Mouse (Mus musculus): ENCODE measurements around the gene Rtn4. TPM values are rescaled to one million over a fixed set of nuclear protein-coding genes. Genes with fewer than 3 reads are reported as not detected.

Rtn4 gene
- total RNA-seq, 1 experiment from 2014 or later, result 153 TPM

GRCm38 (mm10) chr11:29705263-29705662 is 12.5 kb downstream of the Rtn4 start:
- peak; percentile 82; the same call in 1 of the 2 replicates for ATAC-seq (ENCODE audit: extremely low read depth, insufficient number of reproducible peaks, low FRiP score, poor library complexity, severe bottlenecking)

DNA sequence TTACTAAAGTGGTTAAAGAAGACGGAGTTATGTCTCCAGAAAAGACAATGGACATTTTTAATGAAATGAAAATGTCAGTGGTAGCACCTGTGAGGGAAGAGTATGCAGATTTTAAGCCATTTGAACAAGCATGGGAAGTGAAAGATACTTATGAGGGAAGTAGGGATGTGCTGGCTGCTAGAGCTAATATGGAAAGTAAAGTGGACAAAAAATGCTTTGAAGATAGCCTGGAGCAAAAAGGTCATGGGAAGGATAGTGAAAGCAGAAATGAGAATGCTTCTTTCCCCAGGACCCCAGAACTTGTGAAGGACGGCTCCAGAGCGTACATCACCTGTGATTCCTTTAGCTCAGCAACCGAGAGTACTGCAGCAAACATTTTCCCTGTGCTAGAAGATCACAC is 14.1 kb downstream of the Rtn4 start:
- ATAC-seq (ENCODE audit: extremely low read depth, insufficient number of reproducible peaks, low FRiP score, poor library complexity, severe bottlenecking), result no peak

DNA sequence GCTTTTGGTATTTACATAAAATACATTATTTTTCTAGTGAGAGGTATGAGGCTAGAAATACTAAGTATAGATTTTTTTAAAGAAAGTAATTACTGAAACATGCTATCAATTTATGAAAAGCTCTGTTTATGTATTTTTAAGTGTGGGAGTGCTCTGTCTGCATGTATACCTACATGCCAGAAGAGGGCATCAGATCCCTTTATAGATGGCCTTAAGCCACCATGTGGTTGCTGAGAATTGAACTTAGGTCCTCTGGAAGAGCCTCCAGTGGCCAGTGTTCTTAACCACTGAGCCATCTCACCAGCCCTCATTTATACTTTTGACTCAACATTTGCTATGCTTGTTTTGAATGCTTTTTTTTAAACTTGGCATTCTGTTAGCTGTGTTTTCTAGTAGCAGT is 16.8 kb downstream of the Rtn4 start:
- no peak for ATAC-seq (ENCODE audit: extremely low read depth, insufficient number of reproducible peaks, low FRiP score, poor library complexity, severe bottlenecking)

DNA sequence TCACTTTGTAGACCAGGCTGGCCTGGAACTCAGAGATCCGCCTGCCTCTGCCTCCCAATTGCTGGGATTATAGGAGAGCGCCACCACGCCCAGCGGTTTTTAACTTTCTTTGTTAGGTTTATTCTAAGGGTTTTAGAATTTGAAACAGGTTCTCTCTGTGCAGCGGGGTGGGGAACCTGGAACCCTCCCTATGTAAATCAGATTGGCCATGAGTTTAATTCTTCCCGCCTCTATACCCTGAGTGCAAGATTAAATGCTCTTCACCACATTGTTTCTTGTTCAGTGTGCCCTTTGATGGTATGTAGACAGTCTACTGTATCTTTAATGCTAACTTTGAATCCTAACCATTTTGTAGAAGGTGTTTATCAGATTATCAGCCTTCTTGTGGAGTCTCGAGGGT is 21.4 kb downstream of the Rtn4 start:
- no peak for ATAC-seq (ENCODE audit: extremely low read depth, insufficient number of reproducible peaks, low FRiP score, poor library complexity, severe bottlenecking)

GRCm38 (mm10) chr11:29714789-29715188 is 22.0 kb downstream of the Rtn4 start:
- ATAC-seq (ENCODE audit: extremely low read depth, insufficient number of reproducible peaks, low FRiP score, poor library complexity, severe bottlenecking), result no peak

GRCm38 (mm10) chr11:29715499-29715898 is 22.8 kb downstream of the Rtn4 start:
- ATAC-seq (ENCODE audit: extremely low read depth, insufficient number of reproducible peaks, low FRiP score, poor library complexity, severe bottlenecking), result no peak

DNA sequence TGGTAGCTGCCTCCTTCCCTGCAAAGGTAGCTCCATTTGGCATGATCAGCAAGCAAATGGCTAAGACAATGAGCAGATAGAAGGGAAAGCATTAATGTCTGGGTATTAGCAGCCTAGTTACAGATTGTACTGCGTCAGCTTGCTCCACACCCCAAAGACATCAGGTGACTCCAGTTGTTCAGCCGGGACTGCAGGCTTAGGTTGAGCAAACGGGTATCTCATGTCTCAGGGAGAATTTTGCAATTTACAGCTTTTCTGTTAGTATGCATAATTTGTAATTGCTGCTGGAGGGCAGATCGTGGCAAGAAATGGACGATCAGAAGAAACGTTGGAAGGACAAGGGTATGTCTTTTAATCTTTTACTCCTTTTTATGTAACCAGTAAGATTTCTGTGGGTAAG is 25.8 kb downstream of the Rtn4 start:
- ATAC-seq (ENCODE audit: extremely low read depth, insufficient number of reproducible peaks, low FRiP score, poor library complexity, severe bottlenecking), result no peak

DNA sequence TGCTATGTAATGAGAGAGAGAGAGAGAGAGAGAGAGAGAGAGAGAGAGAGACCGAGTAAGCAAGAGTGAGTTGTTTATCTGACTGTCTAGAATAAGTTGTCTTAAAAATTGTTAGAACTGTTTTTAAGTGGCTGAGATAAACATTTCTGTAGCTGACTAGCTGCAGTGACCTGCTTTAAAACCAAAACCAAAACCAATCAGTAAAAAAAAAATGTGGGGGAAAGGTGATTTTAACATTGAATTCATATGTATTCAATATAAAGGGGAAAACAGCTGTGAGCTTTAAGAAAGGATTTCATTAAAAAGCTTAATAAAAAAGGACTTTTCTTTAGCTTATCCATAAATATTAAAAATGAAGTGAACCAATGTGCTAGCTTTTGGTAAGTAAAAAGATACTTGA is 26.9 kb downstream of the Rtn4 start:
- no peak for ATAC-seq (ENCODE audit: extremely low read depth, insufficient number of reproducible peaks, low FRiP score, poor library complexity, severe bottlenecking)

DNA sequence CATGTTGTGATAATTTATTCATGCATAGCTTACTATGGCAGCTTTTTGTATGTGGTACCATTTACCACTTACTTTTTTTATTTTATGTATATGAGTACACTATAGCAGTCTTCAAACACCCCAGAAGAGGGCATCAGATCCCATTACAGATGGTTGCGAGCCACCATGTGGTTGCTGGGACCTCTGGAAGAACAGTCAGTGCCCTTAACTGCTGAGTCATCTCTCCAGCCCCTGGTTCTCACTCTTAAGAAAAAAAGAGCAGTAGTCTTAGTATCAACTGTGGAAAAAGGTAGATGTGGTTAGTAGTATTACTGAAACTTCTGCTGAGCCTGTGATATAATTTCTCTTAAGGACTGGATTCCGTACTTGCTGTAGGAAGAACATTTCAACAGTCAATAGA is 31.5 kb downstream of the Rtn4 start:
- no peak for ATAC-seq (ENCODE audit: extremely low read depth, insufficient number of reproducible peaks, low FRiP score, poor library complexity, severe bottlenecking)

GRCm38 (mm10) chr11:29725167-29725566 is 32.4 kb downstream of the Rtn4 start:
- no peak for ATAC-seq (ENCODE audit: extremely low read depth, insufficient number of reproducible peaks, low FRiP score, poor library complexity, severe bottlenecking)

GRCm38 (mm10) chr11:29725610-29726009 is 32.9 kb downstream of the Rtn4 start:
- ATAC-seq (ENCODE audit: extremely low read depth, insufficient number of reproducible peaks, low FRiP score, poor library complexity, severe bottlenecking), result no peak

DNA sequence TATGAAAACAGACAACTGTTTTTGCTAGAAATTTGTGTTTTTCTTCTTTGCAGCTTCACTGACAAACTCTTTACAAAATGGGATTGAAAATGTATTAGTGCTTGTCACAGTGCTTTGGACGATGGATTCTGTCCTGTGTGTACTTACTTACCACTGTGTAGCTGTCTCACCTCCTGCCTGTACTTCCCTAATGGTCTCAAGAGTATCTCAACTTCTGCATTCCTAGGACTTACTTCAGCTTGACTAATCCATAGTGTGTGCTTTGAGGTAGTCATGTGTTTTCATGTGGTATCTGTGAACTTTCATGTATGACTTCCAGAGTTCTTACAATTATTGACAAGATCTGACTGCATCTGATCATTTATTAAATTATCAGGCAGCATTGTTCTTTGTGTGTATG is 35.2 kb downstream of the Rtn4 start:
- peak; percentile 86 for ATAC-seq (ENCODE audit: extremely low read depth, insufficient number of reproducible peaks, low FRiP score, poor library complexity, severe bottlenecking)

- no peak for ATAC-seq (ENCODE audit: extremely low read depth, insufficient number of reproducible peaks, low FRiP score, poor library complexity, severe bottlenecking)
These were observed 47.0 kb downstream of the Rtn4 start for GRCm38 (mm10) chr11:29739752-29740151.

GRCm38 (mm10) chr11:29744760-29745430 is 52.1 kb downstream of the Rtn4 start:
- ATAC-seq (ENCODE audit: extremely low read depth, insufficient number of reproducible peaks, low FRiP score, poor library complexity, severe bottlenecking), result no peak

DNA sequence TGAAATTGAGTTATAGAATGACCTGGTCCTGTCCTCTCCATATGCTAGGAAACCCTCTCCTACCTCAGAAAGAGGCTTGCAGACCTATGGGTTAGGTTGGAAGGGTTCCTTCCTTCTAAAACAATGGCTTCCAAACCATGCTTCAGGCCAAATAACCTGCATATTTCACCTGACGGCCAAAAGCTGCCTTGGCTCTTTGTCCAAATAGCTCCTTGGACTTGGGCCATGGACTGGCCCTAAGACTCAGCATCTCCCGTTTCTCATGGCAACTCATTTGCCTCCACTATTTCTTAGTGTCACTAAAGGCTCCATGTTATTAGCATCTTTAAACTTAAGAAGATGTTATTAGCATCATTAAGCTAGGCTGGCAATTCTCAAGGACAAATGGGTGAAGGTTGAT is 52.8 kb downstream of the Rtn4 start:
- ATAC-seq (ENCODE audit: extremely low read depth, insufficient number of reproducible peaks, low FRiP score, poor library complexity, severe bottlenecking), result no peak

DNA sequence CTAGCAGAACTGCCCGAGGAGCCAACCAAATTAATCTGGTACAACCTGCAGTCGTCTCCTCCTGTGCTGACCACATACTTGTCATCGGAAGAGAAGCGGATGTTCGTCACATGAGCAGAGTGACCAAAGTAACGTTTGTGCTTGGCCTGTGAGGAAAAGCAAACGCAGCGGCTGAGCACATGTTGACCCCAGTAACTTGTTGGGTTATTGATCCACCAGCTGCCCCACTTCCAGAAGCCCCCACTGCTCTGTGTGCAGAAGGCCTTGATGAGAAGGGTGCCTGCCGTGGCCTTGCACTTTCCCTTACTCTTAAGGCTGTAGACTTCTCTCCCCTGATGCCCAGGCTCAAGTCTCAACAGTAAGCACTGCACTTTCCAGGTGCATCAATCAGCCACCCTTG is 53.5 kb downstream of the Rtn4 start:
- ATAC-seq (ENCODE audit: extremely low read depth, insufficient number of reproducible peaks, low FRiP score, poor library complexity, severe bottlenecking), result no peak

DNA sequence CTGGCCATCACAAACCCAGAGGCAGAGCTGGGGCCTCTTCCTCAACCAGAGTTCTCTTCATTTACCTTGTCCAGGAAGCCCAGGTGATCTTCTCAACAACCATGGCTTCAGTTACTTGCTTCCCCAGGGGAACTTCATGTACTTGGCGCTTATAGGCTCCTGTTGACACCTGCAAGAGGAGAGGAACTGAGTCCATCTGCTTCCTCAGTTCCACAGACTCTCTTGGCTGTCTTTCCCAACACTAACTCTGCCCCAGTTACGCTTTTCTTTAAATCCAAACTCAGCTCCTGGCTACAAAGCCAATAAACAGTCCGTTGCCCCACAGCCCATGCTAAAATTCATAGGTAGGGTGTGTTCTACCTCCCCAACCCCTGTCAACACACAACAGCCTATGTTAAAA is 54.6 kb downstream of the Rtn4 start:
- no peak for ATAC-seq (ENCODE audit: extremely low read depth, insufficient number of reproducible peaks, low FRiP score, poor library complexity, severe bottlenecking)

DNA sequence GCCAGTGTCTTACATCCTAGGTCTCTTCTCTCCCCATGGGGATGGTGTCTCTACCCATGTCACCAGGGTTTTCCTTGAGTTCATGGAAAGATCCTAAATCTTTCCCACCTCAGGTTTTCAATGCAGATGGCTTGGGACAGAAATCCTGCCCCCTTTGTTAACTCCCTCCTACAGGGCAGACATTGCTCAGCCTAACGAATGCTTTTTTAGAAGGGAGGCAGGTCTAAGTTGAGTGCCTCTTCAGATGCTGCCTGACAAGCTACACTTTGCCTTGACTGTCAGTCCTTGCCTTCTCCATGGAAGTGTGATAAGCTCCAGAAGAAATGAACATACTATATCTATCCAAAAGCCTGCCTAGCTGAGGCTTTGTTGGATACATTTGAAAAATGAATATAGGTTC is 55.1 kb downstream of the Rtn4 start:
- no peak for ATAC-seq (ENCODE audit: extremely low read depth, insufficient number of reproducible peaks, low FRiP score, poor library complexity, severe bottlenecking)

DNA sequence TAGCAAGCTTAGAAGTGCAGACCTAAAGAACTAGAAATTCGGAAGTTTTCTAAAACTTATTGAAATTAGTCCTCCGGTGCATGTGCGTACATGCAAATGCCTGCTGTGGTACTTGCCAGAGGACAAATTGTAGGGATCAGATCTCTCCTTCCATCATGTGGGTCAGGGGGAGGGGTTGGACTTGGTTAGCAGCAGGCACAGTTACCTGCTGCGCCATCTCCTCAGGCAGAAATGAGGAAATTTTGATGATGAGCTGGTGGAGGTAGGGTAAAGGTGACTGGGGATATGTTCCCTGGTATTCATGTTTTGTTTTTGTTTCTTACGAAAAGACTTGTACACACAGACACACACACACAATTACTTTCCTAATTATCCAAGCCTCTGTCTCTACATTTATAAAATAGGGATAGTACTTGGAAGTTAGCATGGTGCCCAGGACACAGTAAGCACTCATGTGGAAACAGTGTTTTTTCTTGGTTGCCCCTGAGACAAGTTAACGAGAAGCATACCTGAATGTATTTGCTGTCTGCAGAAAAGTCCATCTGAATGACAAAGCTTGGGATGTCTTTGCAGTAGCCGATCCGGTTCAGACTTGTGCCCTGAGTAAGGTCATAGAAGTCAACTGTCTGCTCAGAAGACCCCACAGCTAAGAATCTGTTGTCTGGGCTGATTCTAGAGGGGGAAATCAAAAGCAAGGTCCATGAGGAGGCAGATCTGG is 56.2 kb downstream of the Rtn4 start:
- no peak for ATAC-seq (ENCODE audit: extremely low read depth, insufficient number of reproducible peaks, low FRiP score, poor library complexity, severe bottlenecking)

GRCm38 (mm10) chr11:29749468-29749829 is 56.7 kb downstream of the Rtn4 start:
- ATAC-seq (ENCODE audit: extremely low read depth, insufficient number of reproducible peaks, low FRiP score, poor library complexity, severe bottlenecking), result no peak

DNA sequence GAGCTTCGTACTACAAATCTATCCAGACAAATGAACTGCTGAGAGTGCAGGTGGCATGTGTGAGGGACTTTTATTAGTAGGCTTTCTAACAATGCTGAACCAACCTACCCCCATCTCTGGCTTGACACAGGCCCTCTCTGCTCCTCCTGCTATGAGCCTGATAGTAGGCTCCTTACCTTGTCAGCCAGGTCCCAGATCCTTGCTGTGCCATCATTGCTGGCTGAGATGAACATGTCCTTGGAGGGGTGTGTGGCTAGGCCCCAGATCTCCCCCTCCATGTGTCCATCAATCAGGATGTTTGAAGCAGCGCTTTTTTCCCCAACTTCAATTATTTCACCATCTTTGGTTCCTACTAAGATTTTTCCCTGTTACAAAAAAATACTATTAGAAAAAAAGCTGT is 58.3 kb downstream of the Rtn4 start:
- ATAC-seq (ENCODE audit: extremely low read depth, insufficient number of reproducible peaks, low FRiP score, poor library complexity, severe bottlenecking), result no peak

Data from neutrophil, adult 5-6 weeks (primary cell).